Mouse (Mus musculus) megakaryocyte, embryonic 14.5 days (primary cell): ENCODE data around the gene Gm4779.

Experiments
- FLI1 ChIP-seq: IDR thresholded peaks from 2 replicates; pipeline ENCODE4 v1.6.1; 2012; ENCODE audit warnings: low read length, inconsistent platforms, mixed read lengths
- GATA1 ChIP-seq: IDR thresholded peaks from 3 replicates; pipeline ENCODE4 v1.6.1; 2012; ENCODE audit warnings: mixed read lengths, low read length, inconsistent platforms, borderline replicate concordance

- TF ChIP-seq FLI1, result no peak
- no peak for TF ChIP-seq GATA1
Observed at GRCm38 (mm10) chrX:101765111-101765510, 29.1 kb downstream of the Gm4779 start.
